Mouse (Mus musculus): Measurements from ENCODE around the gene Tmem205. TPM values are rescaled to one million over a fixed set of nuclear protein-coding genes. Genes with fewer than 3 reads are reported as not detected.
A peak's percentile ranks its signal among the peaks of the same experiment; 100 is the strongest.

The Tmem205 gene
- total and polyA plus RNA-seq, 2 experiments from 2014 or later, result 44.2 to 50.9 TPM

DNA sequence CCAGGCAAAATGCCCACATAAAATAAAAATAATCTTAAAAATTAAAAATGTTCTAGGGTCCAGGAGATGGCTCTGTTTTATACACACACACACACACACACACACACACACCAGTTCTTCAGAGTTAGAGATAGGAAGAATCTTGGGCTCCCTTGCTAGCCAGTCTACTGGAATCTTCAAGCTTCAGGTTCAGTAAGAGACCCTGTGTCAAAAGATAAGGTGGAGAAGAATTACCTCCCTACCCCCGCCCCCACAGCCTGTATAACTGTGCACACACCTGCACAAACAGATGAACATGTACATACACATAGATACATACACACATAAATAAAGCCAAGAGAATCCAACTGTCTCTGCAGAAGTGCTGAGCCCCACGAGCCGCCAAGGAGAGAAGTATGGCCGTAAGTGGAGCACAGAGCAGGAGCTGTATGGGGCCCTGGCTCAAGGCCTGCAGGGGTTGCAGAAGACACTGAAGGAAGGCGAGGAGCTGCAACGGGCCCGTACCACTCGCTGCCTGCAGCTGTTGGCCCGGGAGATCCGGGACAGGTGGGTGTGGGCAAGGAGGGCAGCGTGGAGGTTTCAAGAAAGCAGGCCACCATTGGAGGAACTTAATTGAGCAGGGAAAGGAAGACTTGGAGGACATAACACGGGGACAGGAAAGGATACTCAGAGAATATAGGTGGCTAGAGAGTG, 5.2 kb upstream of the Tmem205 start:
- Histone ChIP-seq H3K36me3 (ENCODE audit: insufficient read depth, low read length) (no peaks in the 10 kb centered on the region), H3K4me2 (ENCODE audit: low read depth, low read length, poor library complexity, severe bottlenecking) (no peak overlapping the region), H3K4me1 (ENCODE audit: insufficient read depth, low read length) (no peaks in the 10 kb centered on the region), H3K27ac (ENCODE audit: low read depth, low read length) (no peak overlapping the region), H3K4me3 (ENCODE audit: low read depth, low read length) (no peak overlapping the region), H3K27me3 (ENCODE audit: insufficient read depth, low read length) (no peaks in the 10 kb centered on the region), H3K9ac (replicated peaks; ENCODE audit: low read length, poor library complexity, severe bottlenecking) (no peak overlapping the region), H3K9me3 (ENCODE audit: low read length) (no peaks in the 10 kb centered on the region)
- no peak for TF ChIP-seq CTCF (IDR thresholded peaks at IDR 0.05)
- DNase-seq (ENCODE audit: low spot score) (no peak), ATAC-seq (ENCODE audit: low FRiP score) (no peak)
- 56% methylated on average over 12 of the region's 12 CpGs for WGBS

DNA sequence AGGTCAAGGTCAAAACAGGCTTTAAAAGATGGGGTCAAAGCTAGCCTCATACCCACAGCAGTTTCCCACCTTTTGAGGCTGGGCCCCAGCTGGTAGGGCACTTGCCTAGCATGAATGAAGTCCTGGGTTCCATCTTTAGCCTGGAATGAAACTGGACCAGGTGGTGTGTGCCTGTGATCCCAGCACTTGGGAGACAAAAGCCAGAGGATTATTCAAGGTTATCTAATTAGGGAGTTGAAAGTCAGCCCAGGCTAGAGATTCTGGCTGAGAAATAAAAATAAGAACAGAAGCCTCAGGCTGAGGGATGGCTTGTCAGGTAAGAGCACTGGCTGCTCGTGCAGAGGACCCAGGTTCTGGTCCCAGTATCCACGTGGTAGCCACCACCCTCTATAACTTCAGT, 4.7 kb upstream of the Tmem205 start:
- Histone ChIP-seq H3K27ac (ENCODE audit: low read depth, low read length) (no peak overlapping the region), H3K9ac (replicated peaks; ENCODE audit: low read length, poor library complexity, severe bottlenecking) (no peak overlapping the region), H3K4me2 (ENCODE audit: low read depth, low read length, poor library complexity, severe bottlenecking) (no peak overlapping the region), H3K4me1 (ENCODE audit: insufficient read depth, low read length) (no peaks in the 10 kb centered on the region), H3K4me3 (ENCODE audit: low read depth, low read length) (no peak overlapping the region), H3K36me3 (ENCODE audit: insufficient read depth, low read length) (no peaks in the 10 kb centered on the region), H3K9me3 (ENCODE audit: low read length) (no peaks in the 10 kb centered on the region), H3K27me3 (ENCODE audit: insufficient read depth, low read length) (no peaks in the 10 kb centered on the region)
- DNase-seq (ENCODE audit: low spot score), result no peak
- WGBS, result 62% methylated on average over 2 of the region's 2 CpGs
- ATAC-seq (ENCODE audit: low FRiP score), result no peak
- no peak for TF ChIP-seq CTCF (IDR thresholded peaks at IDR 0.05)

DNA sequence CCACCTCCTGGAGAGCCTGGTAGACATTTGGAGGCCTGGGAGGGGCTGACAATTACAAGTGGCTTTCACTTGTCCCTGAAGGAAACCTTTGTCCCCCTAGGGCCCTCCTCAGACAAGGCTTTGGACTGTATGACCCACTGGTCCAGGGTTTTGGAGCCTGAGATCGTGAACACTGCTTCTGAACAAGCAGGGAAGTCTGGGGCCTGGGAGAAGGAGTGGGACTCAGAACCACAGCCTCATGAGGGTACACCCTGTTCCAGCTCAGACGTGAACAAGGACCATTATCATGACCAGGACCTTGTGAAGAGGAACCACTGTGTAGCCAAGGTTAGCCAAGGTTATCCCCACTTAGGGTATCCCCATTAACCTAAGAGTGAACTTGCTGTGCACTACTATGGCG, 1.9 kb upstream of the Tmem205 start:
- 88% methylated on average over 3 of the region's 3 CpGs for WGBS
- H3K9ac ChIP-seq (replicated peaks; ENCODE audit: low read length, poor library complexity, severe bottlenecking), result no peak overlapping the region
- H3K4me2 ChIP-seq (ENCODE audit: low read depth, low read length, poor library complexity, severe bottlenecking), result no peak overlapping the region
- TF ChIP-seq CTCF (IDR thresholded peaks at IDR 0.05), result no peak
- H3K27me3 ChIP-seq (ENCODE audit: insufficient read depth, low read length), result no peaks in the 10 kb centered on the region
- DNase-seq (ENCODE audit: low spot score) (no peak), ATAC-seq (ENCODE audit: low FRiP score) (no peak)
- H3K4me1 ChIP-seq (ENCODE audit: insufficient read depth, low read length), result peaks cover 8% of the 10 kb centered on the region; the same call in 1 of the 2 replicates
- H3K36me3 ChIP-seq (ENCODE audit: insufficient read depth, low read length), result no peaks in the 10 kb centered on the region
- no peak overlapping the region for H3K4me3 ChIP-seq (ENCODE audit: low read depth, low read length)
- no peak overlapping the region for H3K27ac ChIP-seq (ENCODE audit: low read depth, low read length)
- no peaks in the 10 kb centered on the region for H3K9me3 ChIP-seq (ENCODE audit: low read length)

DNA sequence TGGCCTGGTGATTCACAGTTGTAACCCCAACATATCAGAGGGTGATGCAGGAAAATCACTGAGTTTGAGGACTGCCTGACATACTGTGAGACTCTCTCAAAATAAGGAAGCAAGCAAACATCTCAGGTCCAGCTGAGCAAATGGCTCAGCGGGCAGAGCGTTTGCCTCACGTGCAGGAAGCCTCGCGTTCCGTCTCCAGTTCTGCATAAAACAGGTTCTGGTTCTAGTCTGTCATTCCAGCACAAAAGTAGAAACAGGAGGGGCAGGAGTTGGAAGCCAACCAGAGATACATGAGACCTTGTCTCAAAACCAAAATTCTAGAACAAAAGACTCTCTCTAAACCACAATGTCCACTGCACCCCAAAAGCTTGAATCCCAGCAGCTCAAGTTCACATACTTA, 572 bp downstream of the Tmem205 start:
- Histone ChIP-seq H3K4me1 (ENCODE audit: insufficient read depth, low read length) (peaks cover 8% of the 10 kb centered on the region; the same call in 1 of the 2 replicates), H3K9ac (replicated peaks; ENCODE audit: low read length, poor library complexity, severe bottlenecking) (peak overlapping the region; percentile 63), H3K36me3 (ENCODE audit: insufficient read depth, low read length) (no peaks in the 10 kb centered on the region), H3K4me3 (ENCODE audit: low read depth, low read length) (peak overlapping the region; percentile 46), H3K27me3 (ENCODE audit: insufficient read depth, low read length) (no peaks in the 10 kb centered on the region), H3K9me3 (ENCODE audit: low read length) (no peaks in the 10 kb centered on the region), H3K27ac (ENCODE audit: low read depth, low read length) (peak overlapping the region; percentile 77), H3K4me2 (ENCODE audit: low read depth, low read length, poor library complexity, severe bottlenecking) (peak overlapping the region; percentile 61)
- ATAC-seq (ENCODE audit: low FRiP score) (no peak), DNase-seq (ENCODE audit: low spot score) (peak; percentile 20)
- 1% methylated on average over 6 of the region's 6 CpGs for WGBS
- no peak for TF ChIP-seq CTCF (IDR thresholded peaks at IDR 0.05)

DNA sequence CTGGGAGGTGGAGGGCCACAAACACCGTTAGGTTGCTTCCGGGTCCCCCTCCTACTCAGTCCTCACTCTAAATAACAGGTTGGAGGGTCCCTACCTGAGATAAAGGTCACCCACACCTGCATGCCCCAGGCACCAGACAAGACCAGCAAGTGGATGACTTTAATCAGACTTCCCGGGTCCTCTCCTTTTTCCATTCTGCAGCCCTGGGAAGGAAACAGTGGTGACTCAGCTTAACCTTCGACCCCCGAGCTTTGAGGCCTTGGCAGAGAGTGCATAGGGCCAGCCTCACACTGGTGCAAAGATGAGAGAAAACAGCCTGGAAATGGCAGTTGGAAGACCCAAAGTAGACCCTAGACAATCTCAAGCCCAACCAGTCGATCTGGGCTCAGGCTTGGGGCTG, 1.2 kb downstream of the Tmem205 start:
- Histone ChIP-seq H3K36me3 (ENCODE audit: insufficient read depth, low read length) (no peaks in the 10 kb centered on the region), H3K9me3 (ENCODE audit: low read length) (no peaks in the 10 kb centered on the region), H3K4me2 (ENCODE audit: low read depth, low read length, poor library complexity, severe bottlenecking) (peak overlapping the region; percentile 61), H3K4me3 (ENCODE audit: low read depth, low read length) (peak overlapping the region; percentile 46), H3K4me1 (ENCODE audit: insufficient read depth, low read length) (peaks cover 8% of the 10 kb centered on the region; the same call in 1 of the 2 replicates), H3K9ac (replicated peaks; ENCODE audit: low read length, poor library complexity, severe bottlenecking) (no peak overlapping the region), H3K27me3 (ENCODE audit: insufficient read depth, low read length) (no peaks in the 10 kb centered on the region), H3K27ac (ENCODE audit: low read depth, low read length) (no peak overlapping the region; the same call in 1 of the 2 replicates)
- ATAC-seq (ENCODE audit: low FRiP score) (no peak), DNase-seq (ENCODE audit: low spot score) (no peak)
- WGBS, result 76% methylated on average over 6 of the region's 6 CpGs
- TF ChIP-seq CTCF (IDR thresholded peaks at IDR 0.05), result no peak

DNA sequence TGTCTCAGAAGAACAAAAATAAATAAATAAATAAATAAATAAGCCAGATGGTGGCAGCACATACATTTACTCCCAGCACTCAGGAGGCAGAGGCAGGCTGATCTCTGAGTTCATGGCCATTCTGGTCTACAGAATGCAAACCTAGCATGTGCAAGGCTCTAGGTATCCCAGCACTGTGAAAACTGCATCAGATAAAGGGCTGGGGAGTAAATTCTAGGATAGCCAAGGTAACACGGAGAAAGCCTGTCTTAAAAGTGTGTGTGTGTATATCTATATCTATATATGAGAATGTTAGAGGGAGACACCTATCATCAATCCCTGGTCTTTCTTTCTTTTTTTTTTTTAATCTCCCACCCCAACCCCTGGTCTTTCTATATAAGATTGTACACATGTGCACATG, 1.9 kb downstream of the Tmem205 start:
- Histone ChIP-seq H3K4me2 (ENCODE audit: low read depth, low read length, poor library complexity, severe bottlenecking) (no peak overlapping the region), H3K36me3 (ENCODE audit: insufficient read depth, low read length) (no peaks in the 10 kb centered on the region), H3K27ac (ENCODE audit: low read depth, low read length) (no peak overlapping the region), H3K27me3 (ENCODE audit: insufficient read depth, low read length) (no peaks in the 10 kb centered on the region), H3K4me3 (ENCODE audit: low read depth, low read length) (no peak overlapping the region), H3K4me1 (ENCODE audit: insufficient read depth, low read length) (peaks cover 8% of the 10 kb centered on the region; the same call in 1 of the 2 replicates), H3K9ac (replicated peaks; ENCODE audit: low read length, poor library complexity, severe bottlenecking) (no peak overlapping the region), H3K9me3 (ENCODE audit: low read length) (no peaks in the 10 kb centered on the region)
- 96% methylated on average over 1 of the region's 1 CpGs for WGBS
- no peak for ATAC-seq (ENCODE audit: low FRiP score)
- DNase-seq (ENCODE audit: low spot score), result no peak
- TF ChIP-seq CTCF (IDR thresholded peaks at IDR 0.05), result no peak

All from midbrain, postnatal 0 days (tissue).